Mouse (Mus musculus) kidney, embryonic 16.5 days (tissue): ENCODE data around the gene Neu1. TPM values are rescaled to one million over a fixed set of nuclear protein-coding genes. Genes with fewer than 3 reads are reported as not detected.

Source experiments
- polyA plus RNA-seq: library from polyadenylated mRNA; unstranded; fragments of >200 nt; fragmentation: Nextera tagmentation; extraction: Ambion mirVana; gene quantifications from 2 replicates; pipeline ENCODE4 v1.2.1, GENCODE M21; 2015

Neu1 gene
- polyA plus RNA-seq, 1 experiment from 2014 or later = 54.1 TPM

Other genes with a start within 250 kb of the Neu1 start
- gene C4b, start 187.4 kb upstream of the Neu1 start, polyA plus RNA-seq = 0.78 and 1.5 TPM in 2 replicates
- gene Cyp21a1, start 126.7 kb upstream of the Neu1 start, polyA plus RNA-seq = 38.4 and 41.9 TPM in 2 replicates
- gene Stk19, start 94.3 kb upstream of the Neu1 start, polyA plus RNA-seq = 31.7 and 34.7 TPM in 2 replicates
- 71.0 and 77.9 TPM in 2 replicates for gene Dxo, start 94.2 kb upstream of the Neu1 start, polyA plus RNA-seq
- 59.3 and 62.0 TPM in 2 replicates for gene Skiv2l, start 81.0 kb upstream of the Neu1 start, polyA plus RNA-seq
- 117 and 121 TPM in 2 replicates for gene Nelfe, start 80.9 kb upstream of the Neu1 start, polyA plus RNA-seq
- gene Cfb, start 68.7 kb upstream of the Neu1 start, polyA plus RNA-seq = 15.1 and 17.3 TPM in 2 replicates
- gene Zbtb12, start 51.8 kb upstream of the Neu1 start, polyA plus RNA-seq = 3.5 and 4.3 TPM in 2 replicates
- not detected in 2 replicates for gene Gm20547, start 49.2 kb upstream of the Neu1 start, polyA plus RNA-seq
- gene C2, start 33.0 kb upstream of the Neu1 start, polyA plus RNA-seq = 4.6 and 5.7 TPM in 2 replicates
- gene Ehmt2, start 32.8 kb upstream of the Neu1 start, polyA plus RNA-seq = 89.9 and 92.8 TPM in 2 replicates
- 17.9 and 18.9 TPM in 2 replicates for gene Slc44a4, start 16.8 kb upstream of the Neu1 start, polyA plus RNA-seq
- gene Hspa1b, start 28.0 kb downstream of the Neu1 start, polyA plus RNA-seq = 0.76 and 0.80 TPM in 2 replicates
- gene Gm20481, start 38.7 kb downstream of the Neu1 start, polyA plus RNA-seq = not detected in 2 replicates
- 11.2 and 13.4 TPM in 2 replicates for gene Hspa1a, start 40.9 kb downstream of the Neu1 start, polyA plus RNA-seq
- gene Hspa1l, start 41.5 kb downstream of the Neu1 start, polyA plus RNA-seq = 1.0 and 1.3 TPM in 2 replicates
- 206 and 230 TPM in 2 replicates for gene Lsm2, start 50.6 kb downstream of the Neu1 start, polyA plus RNA-seq
- gene Vars, start 69.7 kb downstream of the Neu1 start, polyA plus RNA-seq = 132 and 137 TPM in 2 replicates
- 0.21 and 0.31 TPM in 2 replicates for gene Vwa7, start 85.3 kb downstream of the Neu1 start, polyA plus RNA-seq
- 5.7 and 7.1 TPM in 2 replicates for gene Sapcd1, start 96.8 kb downstream of the Neu1 start, polyA plus RNA-seq
- 4.5 and 6.9 TPM in 2 replicates for gene Msh5, start 115.5 kb downstream of the Neu1 start, polyA plus RNA-seq
- gene Clic1, start 118.7 kb downstream of the Neu1 start, polyA plus RNA-seq = 341 and 345 TPM in 2 replicates
- gene Ddah2, start 127.8 kb downstream of the Neu1 start, polyA plus RNA-seq = 375 and 376 TPM in 2 replicates
- not detected in 2 replicates for gene Ly6g6c, start 134.1 kb downstream of the Neu1 start, polyA plus RNA-seq
- 0.49 and 0.52 TPM in 2 replicates for gene Mpig6b, start 134.9 kb downstream of the Neu1 start, polyA plus RNA-seq
- 1.1 and 2.0 TPM in 2 replicates for gene Ly6g6e, start 145.6 kb downstream of the Neu1 start, polyA plus RNA-seq
- gene Ly6g6d, start 146.8 kb downstream of the Neu1 start, polyA plus RNA-seq = 4.4 and 4.6 TPM in 2 replicates
- gene Ly6g6f, start 154.4 kb downstream of the Neu1 start, polyA plus RNA-seq = 0.26 TPM in 1 of 2 replicates, not detected in the other
- 115 and 118 TPM in 2 replicates for gene Abhd16a, start 158.0 kb downstream of the Neu1 start, polyA plus RNA-seq
- not detected in 2 replicates for gene Ly6g5c, start 177.0 kb downstream of the Neu1 start, polyA plus RNA-seq
- 0.89 and 1.5 TPM in 2 replicates for gene Ly6g5b, start 184.2 kb downstream of the Neu1 start, polyA plus RNA-seq
- gene Gpank1, start 190.2 kb downstream of the Neu1 start, polyA plus RNA-seq = 22.3 and 23.7 TPM in 2 replicates
- gene Csnk2b, start 190.8 kb downstream of the Neu1 start, polyA plus RNA-seq = 293 and 308 TPM in 2 replicates
- gene D17H6S53E, start 195.1 kb downstream of the Neu1 start, polyA plus RNA-seq = 8.5 and 12.0 TPM in 2 replicates
- 22.2 and 27.5 TPM in 2 replicates for gene Apom, start 200.8 kb downstream of the Neu1 start, polyA plus RNA-seq
- 56.4 TPM in 2 replicates for gene Bag6, start 203.9 kb downstream of the Neu1 start, polyA plus RNA-seq
- gene Prrc2a, start 233.6 kb downstream of the Neu1 start, polyA plus RNA-seq = 166 and 215 TPM in 2 replicates
- gene Aif1, start 244.8 kb downstream of the Neu1 start, polyA plus RNA-seq = 8.3 and 9.2 TPM in 2 replicates